Mouse (Mus musculus) kidney, adult 9 months (tissue): Measurements from ENCODE around the gene Gbp7.
"Not testable (repeated sequence)": the region's sequence is repeated elsewhere in the genome, so short reads cannot be mapped to it uniquely, and the experiment has no call there.

Source experiments
- DNase-seq: peaks from one replicate; pipeline ENCODE4 v3.0.0; 2022

Gbp7 gene

GRCm38 (mm10) chr3:142530087-142530953, at the start of gene Gbp7:
Gene Gbp7, plus strand, starts transcription at chr3:142530342.
- peak; percentile 64 for DNase-seq

DNA sequence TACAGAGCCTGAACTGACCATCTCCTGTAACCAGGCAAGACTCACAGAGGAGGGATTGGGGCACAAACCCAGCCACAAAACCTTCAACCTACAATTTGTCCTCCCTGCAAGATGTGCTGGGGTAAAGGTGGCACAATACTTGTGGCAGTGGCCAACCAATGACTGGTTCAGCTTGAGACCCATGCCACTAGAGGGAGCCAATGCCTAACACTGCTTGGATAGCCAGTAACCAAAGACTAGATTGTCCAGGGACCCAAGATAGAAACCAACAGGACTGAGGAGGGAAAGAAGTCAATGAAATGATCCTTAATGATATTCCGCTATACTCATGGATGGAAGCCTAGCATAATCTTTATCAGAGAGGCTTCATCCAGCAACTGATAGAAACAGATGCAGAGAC, 39.7 kb upstream of the Gbp7 start:
- DNase-seq, result peak; percentile 85

GRCm38 (mm10) chr3:142493536-142494061, 36.5 kb upstream of the Gbp7 start, which contains the start of gene Gbp5:
Gene Gbp5, plus strand, starts transcription at chr3:142493978.
- DNase-seq, result peak; percentile 79

DNA sequence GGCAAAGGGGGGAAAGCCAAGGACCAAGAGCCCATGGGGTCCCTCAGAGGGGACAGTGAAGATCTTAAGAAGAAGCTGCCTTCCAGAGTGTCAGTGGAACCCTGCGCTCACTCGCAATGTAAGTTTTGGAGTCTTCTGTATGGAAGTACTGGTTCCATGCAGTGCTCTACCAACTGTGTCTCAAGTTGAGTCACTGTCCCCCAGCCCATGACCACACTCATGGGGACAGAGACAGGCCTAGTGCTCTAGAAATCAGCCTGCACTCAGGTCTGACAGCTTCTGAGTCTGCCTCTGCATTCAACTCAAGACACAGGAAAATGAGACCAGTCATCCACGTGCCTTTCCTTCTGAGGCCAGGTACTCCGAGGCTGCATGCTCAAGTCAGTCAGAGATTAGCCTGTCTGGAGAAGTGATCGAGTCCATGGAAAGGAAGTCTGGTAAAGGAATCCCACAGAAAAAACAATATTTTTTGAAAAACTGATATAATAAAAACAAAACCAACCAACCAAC, 34.9 kb upstream of the Gbp7 start:
- DNase-seq, result no peak

DNA sequence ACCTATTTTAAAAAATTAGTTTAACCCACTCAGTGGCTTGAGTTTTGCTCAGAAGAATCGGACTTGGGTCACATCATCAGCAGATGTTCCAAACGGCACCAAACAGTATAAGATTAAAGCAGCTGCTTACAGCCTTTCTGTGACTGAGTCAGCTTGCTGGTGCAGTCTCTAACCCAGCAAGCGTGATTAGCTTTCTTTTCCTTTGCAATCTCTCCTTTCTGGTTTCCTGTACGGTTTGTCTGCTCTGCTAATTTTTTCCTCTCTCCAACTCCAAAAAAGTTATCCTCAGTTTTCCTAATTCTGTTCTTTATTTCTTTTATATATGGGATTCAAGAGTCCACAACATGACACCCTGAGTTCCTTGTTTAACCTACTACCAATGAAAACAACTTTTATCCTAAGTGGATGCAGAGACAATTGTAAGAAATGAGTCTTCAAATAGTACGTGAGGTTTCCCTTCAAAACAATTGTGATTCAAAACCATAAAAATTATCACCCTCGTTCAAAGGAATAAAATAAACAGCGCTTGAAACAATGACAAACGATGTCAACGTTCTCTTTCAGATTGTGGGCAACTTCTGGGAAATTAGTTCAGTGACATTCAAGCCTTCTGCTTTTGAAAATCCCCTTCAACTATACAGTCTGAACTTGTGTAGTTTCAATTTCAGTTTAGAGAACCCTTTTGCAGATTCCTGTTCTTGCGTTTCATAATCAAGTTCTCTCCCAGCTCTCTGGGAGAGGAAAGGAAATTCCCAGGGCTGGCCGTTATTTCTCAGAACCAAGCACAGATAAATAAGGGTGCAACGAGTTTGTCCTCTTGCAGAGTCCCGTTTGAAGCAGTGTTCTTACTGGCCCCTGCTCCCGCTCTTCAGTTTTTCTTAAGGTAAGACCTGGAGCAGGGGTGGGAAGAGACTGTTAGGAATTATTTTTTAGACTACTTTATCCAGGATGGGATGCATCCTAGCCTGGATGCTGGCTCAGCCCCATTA, 33.7 kb upstream of the Gbp7 start:
- peak; percentile 48 for DNase-seq

- DNase-seq, result no peak
These were observed 32.9 kb upstream of the Gbp7 start for GRCm38 (mm10) chr3:142497123-142497841.

- no peak for DNase-seq
These were observed 31.2 kb upstream of the Gbp7 start for GRCm38 (mm10) chr3:142498941-142499340.

DNA sequence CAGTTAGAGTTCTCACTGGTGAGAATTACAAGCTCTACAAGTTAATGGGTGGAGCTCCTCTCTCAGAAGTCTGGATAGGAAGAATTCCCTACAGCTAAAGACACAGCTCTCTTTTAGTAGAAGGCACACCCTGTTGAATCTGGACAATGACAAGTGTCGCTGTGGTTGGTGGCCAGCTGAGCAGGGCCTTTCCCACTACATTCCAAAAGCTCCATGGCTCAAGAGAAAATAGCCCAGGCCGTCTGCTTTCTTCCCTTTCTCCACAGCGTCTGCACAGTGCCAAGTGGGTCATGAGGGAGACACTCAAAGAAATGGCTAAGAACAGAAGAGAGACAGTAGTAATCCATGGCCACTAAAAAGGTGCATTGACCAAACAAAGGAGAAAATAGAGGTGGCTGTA, 2.0 kb upstream of the Gbp7 start:
- no peak for DNase-seq

DNA sequence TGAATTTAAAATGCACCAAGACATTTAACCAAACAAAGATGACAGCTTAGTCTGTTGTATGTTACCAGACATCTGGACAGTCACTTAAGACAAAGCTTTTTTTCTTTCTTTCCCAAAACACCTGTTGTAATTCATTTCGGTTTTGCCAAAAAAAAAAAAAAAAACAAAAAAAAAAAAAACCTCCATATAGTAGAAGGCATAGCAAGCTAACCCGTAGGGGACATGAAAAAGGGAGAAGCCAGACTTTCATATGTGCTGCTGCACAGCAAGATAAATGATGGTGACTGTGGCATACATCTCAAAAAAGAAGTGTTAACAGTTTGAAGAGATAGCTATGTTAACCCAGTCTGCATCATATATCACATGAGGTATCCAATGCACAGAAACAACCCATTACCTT, 545 bp upstream of the Gbp7 start:
- no peak for DNase-seq

DNA sequence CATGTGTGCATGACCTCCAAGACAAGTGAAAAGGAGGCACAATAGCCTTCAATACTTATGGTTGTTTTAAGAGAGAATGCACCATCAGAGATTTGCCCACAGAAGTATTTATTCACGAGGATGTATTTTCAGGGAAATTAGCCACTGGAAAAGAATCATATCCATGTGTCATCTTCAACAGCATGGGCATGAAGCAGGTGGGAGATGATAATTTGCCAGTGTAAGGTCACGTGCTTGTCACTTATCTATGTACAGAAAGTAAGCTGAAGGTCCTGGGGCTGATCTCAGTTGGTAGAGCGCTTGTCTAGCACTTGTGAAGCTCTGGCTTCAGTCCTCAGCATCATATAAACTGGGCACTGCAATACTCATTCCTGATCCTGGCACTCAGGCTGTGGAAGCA, 1.5 kb downstream of the Gbp7 start:
- DNase-seq, result no peak

DNA sequence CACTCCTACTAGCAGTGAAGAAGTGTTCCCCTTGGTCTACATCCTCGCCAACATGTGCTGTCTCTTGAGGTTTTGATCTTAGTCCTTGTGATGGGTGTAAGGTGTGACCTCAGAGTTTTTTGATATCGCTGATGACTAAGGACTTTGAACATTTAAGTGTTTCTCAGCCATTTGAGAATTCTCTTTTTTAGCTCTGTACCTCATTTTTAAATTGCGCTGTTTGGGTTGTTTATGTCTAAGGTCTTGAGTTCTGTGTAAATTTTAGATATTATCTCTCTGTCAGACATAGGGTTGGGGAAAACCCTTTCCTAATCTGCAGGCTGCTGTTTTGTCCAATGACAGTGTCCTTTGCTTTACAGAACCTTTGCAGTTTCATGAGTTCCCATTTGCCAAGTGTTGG, 3.0 kb downstream of the Gbp7 start:
- no peak for DNase-seq

DNA sequence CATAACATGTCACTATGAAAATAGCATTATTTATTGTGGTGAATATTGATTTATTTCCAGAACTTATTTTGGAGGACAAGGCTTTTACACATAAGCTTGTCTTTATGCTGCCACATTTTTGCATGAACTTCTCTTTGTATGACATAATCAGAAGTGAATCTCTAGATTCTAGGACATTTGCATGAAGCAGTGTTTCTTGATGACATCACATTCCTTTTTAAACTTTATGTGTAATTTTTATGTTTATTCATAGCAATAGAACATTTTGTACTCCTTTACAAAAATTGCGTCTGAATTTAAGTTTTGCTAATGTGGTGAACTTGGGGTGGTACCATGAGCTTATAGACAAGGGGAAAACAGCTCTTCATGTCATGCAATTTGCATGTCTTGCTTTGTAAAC, 5.5 kb downstream of the Gbp7 start:
- DNase-seq, result no peak

DNA sequence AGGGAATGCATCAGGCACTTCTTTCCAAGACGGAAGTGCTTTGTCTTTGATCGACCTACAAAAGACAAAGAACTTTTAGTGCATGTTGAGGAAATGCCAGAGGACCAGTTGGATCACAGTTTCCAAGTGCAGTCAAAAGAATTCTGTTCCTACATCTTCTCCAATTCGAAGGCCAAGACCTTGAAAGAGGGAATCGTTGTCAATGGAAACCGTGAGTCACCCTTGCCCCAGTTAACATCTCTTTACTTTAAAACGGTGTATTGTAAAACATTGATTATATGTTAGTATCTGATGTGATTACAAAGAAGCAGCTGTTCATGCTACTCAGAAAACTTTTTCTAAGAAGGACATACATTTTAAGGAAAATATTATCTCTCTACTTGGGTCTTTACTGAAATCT, 11.2 kb downstream of the Gbp7 start:
- no peak for DNase-seq

GRCm38 (mm10) chr3:142542776-142543175, 12.6 kb downstream of the Gbp7 start:
- not testable (repeated sequence) for DNase-seq

DNA sequence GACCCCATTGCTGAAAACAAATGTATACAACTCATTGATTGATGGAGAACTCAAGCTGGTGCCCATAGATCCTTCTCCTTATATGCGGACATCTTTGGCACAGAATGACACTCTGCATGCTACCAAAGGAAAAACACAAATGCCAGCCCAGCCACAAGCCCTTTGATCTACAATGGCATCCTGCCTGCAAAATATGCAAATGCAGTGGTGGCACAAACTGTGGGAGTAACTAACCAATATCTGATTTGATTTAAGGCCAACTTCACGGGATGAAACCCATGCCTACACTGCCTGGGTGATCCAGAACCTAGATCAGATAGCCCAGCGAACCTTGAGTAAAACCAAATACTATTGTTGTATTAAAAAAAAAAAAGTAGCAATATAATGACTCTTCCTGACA, 16.5 kb downstream of the Gbp7 start:
- peak; percentile 25 for DNase-seq

DNA sequence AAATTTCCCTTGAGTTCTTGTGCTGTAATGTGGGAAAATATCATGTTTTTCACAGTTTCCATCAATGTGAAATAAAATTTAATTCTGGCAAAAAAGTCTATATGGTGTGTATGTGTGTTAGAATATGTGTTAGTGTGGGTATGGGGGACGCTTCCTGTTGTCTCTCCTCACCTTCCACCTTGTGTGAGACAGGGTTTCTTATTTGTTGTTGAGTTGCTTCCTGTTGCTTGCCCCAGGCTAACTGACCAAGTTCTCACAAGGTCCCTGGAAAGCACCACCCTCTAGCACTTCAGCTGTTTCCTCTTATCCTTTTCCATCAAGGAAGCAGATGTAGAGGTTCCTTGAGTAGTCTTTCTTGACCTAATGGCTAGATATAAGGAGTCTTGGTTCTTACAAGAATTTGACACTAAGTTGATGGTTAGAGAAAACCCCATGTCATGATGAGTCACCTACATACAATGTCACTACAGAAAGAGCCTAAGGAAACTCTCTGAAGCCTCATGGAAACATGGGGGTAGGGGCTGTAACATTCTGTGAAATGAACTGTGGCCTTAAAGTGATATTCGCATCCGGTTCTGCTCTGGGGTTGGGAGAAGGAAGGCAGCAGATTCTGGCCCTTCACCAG, 20.0 kb downstream of the Gbp7 start:
- DNase-seq, result no peak

- peak; percentile 51 for DNase-seq
These were observed 24.5 kb downstream of the Gbp7 start for GRCm38 (mm10) chr3:142554601-142555000.

DNA sequence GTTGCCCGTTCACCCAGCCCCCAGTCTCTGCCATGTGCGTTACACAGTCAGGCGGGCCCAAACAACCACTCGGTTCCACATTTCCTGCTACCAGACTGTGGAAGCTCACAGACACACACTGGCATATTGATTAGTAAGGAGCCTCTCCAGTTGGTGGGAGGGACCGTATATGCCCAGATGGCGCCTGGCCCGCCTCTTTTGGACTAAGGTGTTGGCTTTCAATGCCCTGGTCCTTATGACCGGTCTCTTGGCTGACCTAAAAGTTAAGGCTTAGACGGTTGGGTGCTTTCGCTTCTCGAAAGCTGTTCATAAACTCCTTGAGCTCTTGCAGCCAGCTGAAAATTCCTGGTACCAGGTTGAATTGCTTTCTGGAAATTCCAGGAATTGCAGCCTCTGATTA, 25.5 kb downstream of the Gbp7 start:
- DNase-seq, result peak; percentile 79

DNA sequence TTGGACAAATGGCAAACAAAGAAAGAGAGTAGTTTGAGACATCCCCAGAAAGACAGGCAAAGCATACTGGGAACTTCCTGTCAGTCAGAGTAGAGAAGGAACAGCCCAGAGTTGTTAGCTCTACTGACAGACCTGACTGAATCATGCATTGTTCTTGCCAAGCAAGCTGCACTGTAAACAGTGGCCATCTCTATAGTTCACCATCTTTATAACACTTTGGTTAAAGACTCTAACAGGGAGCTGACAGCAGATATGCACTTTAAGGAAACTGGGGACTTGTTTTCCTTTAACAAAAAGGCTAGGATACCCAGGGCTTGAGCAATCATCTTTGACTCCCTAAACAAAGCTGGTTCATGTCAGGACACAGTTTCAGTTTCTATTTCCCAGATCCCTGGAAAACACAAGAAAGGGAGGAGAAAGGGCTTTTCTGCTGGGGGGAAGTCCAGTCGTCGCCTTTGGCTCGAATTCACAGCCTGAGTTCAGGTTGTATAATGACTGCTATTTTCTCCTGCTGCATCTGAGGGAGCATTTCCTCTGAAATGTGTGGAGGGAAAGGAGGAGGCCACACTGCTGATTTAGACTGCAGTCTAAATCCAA, 29.6 kb downstream of the Gbp7 start, which contains the start of gene Gbp3:
Gbp3 (plus strand) TSS at position 395 of the 597 bp plus-strand sequence.
- peak; percentile 58 for DNase-seq

DNA sequence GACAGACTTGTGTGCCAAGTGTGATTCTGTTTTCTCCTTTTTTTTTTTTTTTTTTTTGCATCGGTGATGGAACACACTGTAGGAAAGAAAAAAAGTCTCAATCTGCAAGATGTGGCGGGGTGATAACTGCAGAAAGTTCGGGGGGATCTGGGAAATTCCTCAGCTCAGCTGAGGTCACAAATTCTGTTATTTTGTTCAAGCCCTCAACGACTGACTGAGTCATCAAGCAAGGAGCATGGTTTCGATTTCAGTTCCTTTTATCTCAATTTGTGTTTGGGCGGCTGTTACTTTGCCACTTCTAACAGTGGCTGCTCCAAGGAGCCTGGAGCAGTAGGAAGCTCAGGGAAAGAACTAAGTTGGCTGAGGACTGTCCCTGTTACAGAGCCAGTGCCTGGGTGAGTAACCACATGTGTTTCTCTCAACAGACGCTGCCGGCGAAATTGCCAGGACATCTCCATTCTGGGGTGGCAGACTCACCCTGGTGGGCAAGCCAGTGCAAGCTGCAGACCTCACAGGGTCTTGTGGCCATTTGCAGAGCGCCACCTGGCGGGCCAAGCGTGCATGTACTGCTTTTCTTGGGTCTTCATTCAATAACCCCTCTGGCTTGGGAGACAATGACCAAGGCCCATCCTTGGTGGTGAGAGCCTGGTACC, 30.3 kb downstream of the Gbp7 start:
- DNase-seq, result peak; percentile 88
